Mouse (Mus musculus): Measurements from ENCODE around the gene Sox1. TPM values are rescaled to one million over a fixed set of nuclear protein-coding genes. Genes with fewer than 3 reads are reported as not detected.

The Sox1 gene
- total and polyA plus RNA-seq, 3 experiments = 0.05 TPM; not detected in 2

DNA sequence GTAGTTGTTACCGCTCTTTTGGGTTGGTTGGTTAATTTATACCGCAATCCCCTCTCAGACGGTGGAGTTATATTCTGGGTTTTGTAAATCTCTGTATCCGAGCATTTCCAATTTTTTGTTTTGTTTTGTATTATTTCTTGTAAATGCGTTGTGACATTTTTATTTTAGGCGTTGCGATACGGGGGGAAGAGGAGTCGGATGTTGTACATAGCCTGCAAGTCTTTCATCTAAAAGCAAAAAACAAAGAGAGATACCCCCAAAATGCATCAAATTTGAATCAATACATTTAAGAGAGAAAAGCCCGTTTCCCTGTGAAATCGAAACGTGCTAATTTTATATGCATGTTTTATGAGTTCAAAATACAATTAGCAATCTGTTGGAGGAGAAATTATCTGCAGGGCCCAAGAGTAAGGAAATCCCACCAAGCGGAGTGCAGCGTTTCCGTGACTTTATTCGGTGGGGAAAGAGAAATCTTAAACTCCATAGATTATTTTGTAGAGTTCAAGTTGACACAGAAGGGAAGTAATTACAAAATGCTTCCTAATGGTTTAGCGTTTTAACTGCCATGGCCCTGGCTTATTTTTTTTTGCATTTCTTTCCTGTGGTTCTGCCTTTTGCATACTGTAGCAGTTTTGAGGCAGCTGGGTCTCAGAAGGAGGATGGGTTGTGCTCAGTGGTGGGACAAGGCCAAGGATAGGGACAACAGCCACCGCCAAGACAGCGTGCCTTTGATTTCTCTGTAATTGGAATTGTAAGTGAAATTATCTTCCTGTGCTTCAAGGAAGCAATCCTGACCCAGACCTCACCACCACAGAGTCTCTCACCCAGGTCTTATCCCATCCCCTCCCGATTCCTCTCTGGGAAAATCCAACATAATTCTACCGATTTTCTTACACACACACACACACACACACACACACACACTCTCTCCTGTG is 3.2 kb downstream of the Sox1 start:
- Histone ChIP-seq H3K4me1 (ENCODE audit: insufficient read depth, low read depth, low read length) (no peaks in the 10 kb centered on the region), H3K9me3 (replicated peaks) (peaks cover 24% of the 10 kb centered on the region), H3K4me3 (ENCODE audit: low read depth, low read length) (no peak overlapping the region), H3K27me3 (ENCODE audit: insufficient read depth, low read length) (peaks cover 13% of the 10 kb centered on the region; the same call in 1 of the 2 replicates), H3K36me3 (replicated peaks) (no peaks in the 10 kb centered on the region)
- TF ChIP-seq CTCF (IDR thresholded peaks at IDR 0.05; ENCODE audit: low read depth, low read length) (no peak), POLR2AphosphoS5 (IDR thresholded peaks at IDR 0.05; ENCODE audit: insufficient replicate concordance, low read depth, low read length) (no peak), TAL1 (conservative IDR thresholded peaks at IDR 0.05; ENCODE audit: low read depth, low read length) (no peak), GATA2 (IDR thresholded peaks at IDR 0.05; ENCODE audit: borderline replicate concordance, low read depth, low read length) (no peak), GATA1 (IDR thresholded peaks at IDR 0.05; ENCODE audit: borderline replicate concordance, low read length) (no peak)
- DNase-seq (ENCODE audit: low spot score) (no peak), ATAC-seq (ENCODE audit: extremely low read depth, insufficient number of reproducible peaks, low FRiP score, poor library complexity, severe bottlenecking) (no peak)

DNA sequence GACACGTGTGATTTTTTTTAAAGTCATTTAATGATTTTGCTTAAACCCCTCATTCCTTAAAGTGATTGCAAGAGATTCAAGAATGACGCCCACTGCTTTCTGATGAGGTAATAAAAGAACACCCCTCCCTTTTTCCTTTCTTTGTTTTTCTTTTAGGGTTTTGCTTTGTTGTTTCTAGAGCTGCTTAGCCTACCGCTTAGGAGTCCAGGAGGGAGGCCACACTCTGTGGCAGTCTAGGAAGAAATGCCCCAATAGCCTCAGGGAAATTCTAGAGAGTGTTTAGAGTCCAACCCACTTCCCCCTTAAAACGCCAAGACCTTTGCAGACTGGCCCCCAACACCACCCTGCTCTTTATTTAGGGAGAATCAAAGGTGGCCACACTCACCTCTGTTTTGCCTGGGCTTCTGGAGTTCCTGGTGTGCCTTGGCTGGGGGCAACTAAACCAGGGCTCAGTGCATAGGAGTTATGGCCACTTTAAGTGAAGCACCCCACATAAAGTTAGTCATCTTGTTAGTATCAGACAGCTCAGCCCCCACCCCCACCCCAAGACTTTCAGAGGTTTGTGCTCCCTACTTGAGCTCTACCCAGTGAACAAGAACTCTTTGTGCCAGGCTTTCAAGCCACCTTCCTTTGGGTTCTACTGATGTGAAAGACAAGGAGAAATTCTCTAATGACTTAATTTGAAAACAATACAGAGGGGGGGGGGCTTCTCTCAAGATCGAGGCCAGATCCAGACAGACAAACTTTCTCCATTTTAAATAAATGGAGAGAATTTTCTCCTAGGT is 4.5 kb downstream of the Sox1 start:
- Histone ChIP-seq H3K27me3 (ENCODE audit: insufficient read depth, low read length) (peaks cover 17% of the 10 kb centered on the region; the same call in 1 of the 2 replicates), H3K9me3 (replicated peaks) (peaks cover 24% of the 10 kb centered on the region), H3K4me3 (ENCODE audit: low read depth, low read length) (no peak overlapping the region), H3K36me3 (replicated peaks) (no peaks in the 10 kb centered on the region), H3K4me1 (ENCODE audit: insufficient read depth, low read depth, low read length) (no peaks in the 10 kb centered on the region)
- no peak for DNase-seq (ENCODE audit: low spot score)
- no peak for ATAC-seq (ENCODE audit: extremely low read depth, insufficient number of reproducible peaks, low FRiP score, poor library complexity, severe bottlenecking)
- TF ChIP-seq GATA1 (IDR thresholded peaks at IDR 0.05; ENCODE audit: borderline replicate concordance, low read length) (no peak), GATA2 (IDR thresholded peaks at IDR 0.05; ENCODE audit: borderline replicate concordance, low read depth, low read length) (no peak), CTCF (IDR thresholded peaks at IDR 0.05; ENCODE audit: low read depth, low read length) (no peak), POLR2AphosphoS5 (IDR thresholded peaks at IDR 0.05; ENCODE audit: insufficient replicate concordance, low read depth, low read length) (no peak)

DNA sequence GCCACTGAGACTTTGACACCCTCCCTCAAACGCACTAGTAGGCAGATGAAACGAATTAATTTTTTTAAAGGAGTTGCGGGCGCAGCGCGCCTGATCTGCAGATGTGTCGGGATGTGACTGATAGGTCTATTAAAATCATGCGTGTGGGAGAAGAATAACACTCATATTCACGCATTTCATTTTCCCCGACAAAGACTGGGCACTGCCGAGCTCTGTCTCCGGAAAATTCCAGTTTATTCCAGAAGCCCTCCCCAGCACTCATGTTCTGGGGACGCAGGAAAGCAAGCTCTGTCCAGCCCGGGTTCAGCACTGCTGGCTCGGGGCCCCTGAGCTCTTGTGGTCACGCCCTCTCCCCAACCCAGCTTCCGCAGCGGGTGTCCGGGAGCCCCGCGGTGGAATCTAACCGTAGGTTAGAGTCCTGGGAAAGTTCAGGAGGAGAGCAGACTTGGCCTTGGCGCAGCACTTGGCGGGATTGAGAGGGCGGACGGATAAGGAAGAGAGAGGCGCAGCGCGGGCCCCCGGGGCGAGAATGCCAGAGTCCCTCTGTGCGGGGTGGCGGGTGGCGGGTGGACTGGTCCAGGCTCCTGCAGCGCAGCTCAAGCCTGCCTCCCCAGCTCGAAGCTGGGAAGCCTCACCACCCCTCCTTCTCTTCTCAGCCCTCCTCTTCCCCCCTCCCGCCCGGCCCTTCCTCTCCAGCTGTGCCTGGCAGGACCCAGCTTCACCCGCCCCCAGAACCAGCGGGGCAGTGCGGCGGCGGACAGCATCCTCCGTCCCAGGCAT is 5.7 kb downstream of the Sox1 start:
- H3K36me3 ChIP-seq (replicated peaks) = no peaks in the 10 kb centered on the region
- no peaks in the 10 kb centered on the region for H3K4me1 ChIP-seq (ENCODE audit: insufficient read depth, low read depth, low read length)
- H3K4me3 ChIP-seq (ENCODE audit: low read depth, low read length) = no peak overlapping the region
- TF ChIP-seq GATA2 (IDR thresholded peaks at IDR 0.05; ENCODE audit: borderline replicate concordance, low read depth, low read length) (no peak), CTCF (IDR thresholded peaks at IDR 0.05; ENCODE audit: low read depth, low read length) (no peak), TAL1 (conservative IDR thresholded peaks at IDR 0.05; ENCODE audit: low read depth, low read length) (no peak), GATA1 (IDR thresholded peaks at IDR 0.05; ENCODE audit: borderline replicate concordance, low read length) (no peak), POLR2AphosphoS5 (IDR thresholded peaks at IDR 0.05; ENCODE audit: insufficient replicate concordance, low read depth, low read length) (no peak)
- ATAC-seq (ENCODE audit: extremely low read depth, insufficient number of reproducible peaks, low FRiP score, poor library complexity, severe bottlenecking) = no peak
- peaks cover 18% of the 10 kb centered on the region for H3K9me3 ChIP-seq (replicated peaks)
- no peak for DNase-seq (ENCODE audit: low spot score)
- H3K27me3 ChIP-seq (ENCODE audit: insufficient read depth, low read length) = peaks cover 17% of the 10 kb centered on the region; the same call in 1 of the 2 replicates

DNA sequence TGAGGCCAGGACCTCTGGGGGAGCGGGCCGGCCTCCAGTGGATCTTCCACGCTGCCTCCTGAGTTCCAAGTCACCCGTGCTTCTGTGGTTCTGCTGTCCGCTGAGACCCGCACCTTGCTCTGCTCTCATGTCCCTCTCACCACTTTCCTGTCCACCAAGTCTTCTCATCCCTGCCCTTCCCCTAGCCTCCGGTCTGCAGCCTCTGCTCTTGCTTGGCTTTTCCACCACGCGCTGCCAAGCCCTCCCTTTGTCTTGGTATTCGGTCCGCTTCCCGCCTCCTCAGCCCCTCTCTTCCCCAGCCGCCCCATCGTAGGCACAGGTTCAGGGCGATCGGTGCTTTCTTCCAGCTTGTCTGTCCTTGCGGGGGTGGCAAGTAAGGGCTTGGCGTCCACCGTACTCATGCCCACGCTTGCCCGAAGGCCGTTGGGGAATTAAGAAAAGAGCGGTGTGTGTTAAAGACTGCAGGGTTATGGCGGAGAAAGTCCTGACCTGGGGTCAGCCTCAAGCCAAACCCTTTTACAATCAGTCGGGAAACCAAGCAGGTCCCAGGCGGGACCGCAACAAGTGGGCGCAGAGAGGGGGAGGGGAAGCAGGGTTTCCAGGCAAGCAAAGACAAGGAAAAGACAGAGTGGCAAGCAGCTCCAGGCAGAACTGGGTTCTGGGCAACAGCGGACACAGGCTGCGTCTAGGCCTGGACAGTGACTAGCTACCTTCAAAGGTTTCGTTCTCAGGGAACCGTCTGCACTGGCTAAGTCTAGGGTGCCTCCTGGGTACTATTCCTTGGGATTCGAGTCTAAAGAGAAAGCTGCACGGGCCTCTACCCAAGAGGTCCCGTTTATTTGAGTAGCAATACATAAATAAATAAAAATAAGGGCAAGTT is 6.5 kb downstream of the Sox1 start:
- ATAC-seq (ENCODE audit: extremely low read depth, insufficient number of reproducible peaks, low FRiP score, poor library complexity, severe bottlenecking) (no peak), DNase-seq (ENCODE audit: low spot score) (no peak)
- peaks cover 10% of the 10 kb centered on the region for H3K9me3 ChIP-seq (replicated peaks)
- no peak for TF ChIP-seq GATA2 (IDR thresholded peaks at IDR 0.05; ENCODE audit: borderline replicate concordance, low read depth, low read length)
- TF ChIP-seq POLR2AphosphoS5 (IDR thresholded peaks at IDR 0.05; ENCODE audit: insufficient replicate concordance, low read depth, low read length) = no peak
- TF ChIP-seq GATA1 (IDR thresholded peaks at IDR 0.05; ENCODE audit: borderline replicate concordance, low read length) = no peak
- TF ChIP-seq CTCF (IDR thresholded peaks at IDR 0.05; ENCODE audit: low read depth, low read length) = no peak
- TF ChIP-seq TAL1 (conservative IDR thresholded peaks at IDR 0.05; ENCODE audit: low read depth, low read length) = no peak
- H3K4me3 ChIP-seq (ENCODE audit: low read depth, low read length) = no peak overlapping the region
- no peaks in the 10 kb centered on the region for H3K36me3 ChIP-seq (replicated peaks)
- no peaks in the 10 kb centered on the region for H3K4me1 ChIP-seq (ENCODE audit: insufficient read depth, low read depth, low read length)
- peaks cover 17% of the 10 kb centered on the region; the same call in 1 of the 2 replicates for H3K27me3 ChIP-seq (ENCODE audit: insufficient read depth, low read length)

DNA sequence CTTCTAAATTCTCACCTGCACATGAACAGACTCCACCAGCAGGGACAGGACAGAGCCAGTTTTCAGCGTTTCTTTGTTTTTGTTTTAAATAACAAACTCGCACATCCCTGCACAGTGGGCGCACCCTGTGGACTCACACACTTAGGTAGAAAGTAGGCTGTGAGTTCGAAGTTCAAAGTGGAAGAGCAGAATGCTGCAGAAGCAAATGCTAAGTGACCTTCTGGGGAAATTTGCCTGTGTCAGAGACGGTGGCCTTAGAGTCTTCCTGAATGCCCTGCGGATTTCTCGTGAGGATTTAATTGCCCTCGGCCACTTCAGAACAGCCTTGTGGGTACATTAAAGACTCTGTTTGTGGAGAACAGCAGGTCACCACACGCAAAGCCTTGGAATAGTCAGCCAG is 7.6 kb downstream of the Sox1 start:
- Histone ChIP-seq H3K9me3 (replicated peaks) (no peaks in the 10 kb centered on the region), H3K4me1 (ENCODE audit: insufficient read depth, low read depth, low read length) (no peaks in the 10 kb centered on the region), H3K36me3 (replicated peaks) (no peaks in the 10 kb centered on the region), H3K4me3 (ENCODE audit: low read depth, low read length) (no peak overlapping the region), H3K27me3 (ENCODE audit: insufficient read depth, low read length) (peaks cover 17% of the 10 kb centered on the region; the same call in 1 of the 2 replicates)
- DNase-seq (ENCODE audit: low spot score) (no peak), ATAC-seq (ENCODE audit: extremely low read depth, insufficient number of reproducible peaks, low FRiP score, poor library complexity, severe bottlenecking) (no peak)
- TF ChIP-seq POLR2AphosphoS5 (IDR thresholded peaks at IDR 0.05; ENCODE audit: insufficient replicate concordance, low read depth, low read length) = no peak
- no peak for TF ChIP-seq GATA2 (IDR thresholded peaks at IDR 0.05; ENCODE audit: borderline replicate concordance, low read depth, low read length)
- TF ChIP-seq GATA1 (IDR thresholded peaks at IDR 0.05; ENCODE audit: borderline replicate concordance, low read length) = no peak
- no peak for TF ChIP-seq CTCF (IDR thresholded peaks at IDR 0.05; ENCODE audit: low read depth, low read length)
- TF ChIP-seq TAL1 (conservative IDR thresholded peaks at IDR 0.05; ENCODE audit: low read depth, low read length) = no peak

Data from G1E (cell line).